Mouse (Mus musculus): ENCODE measurements around the gene Pip4k2a. TPM values are rescaled to one million over a fixed set of nuclear protein-coding genes. Genes with fewer than 3 reads are reported as not detected.

Gene Pip4k2a
- polyA plus RNA-seq, 1 experiment from 2014 or later = 8.8 TPM

DNA sequence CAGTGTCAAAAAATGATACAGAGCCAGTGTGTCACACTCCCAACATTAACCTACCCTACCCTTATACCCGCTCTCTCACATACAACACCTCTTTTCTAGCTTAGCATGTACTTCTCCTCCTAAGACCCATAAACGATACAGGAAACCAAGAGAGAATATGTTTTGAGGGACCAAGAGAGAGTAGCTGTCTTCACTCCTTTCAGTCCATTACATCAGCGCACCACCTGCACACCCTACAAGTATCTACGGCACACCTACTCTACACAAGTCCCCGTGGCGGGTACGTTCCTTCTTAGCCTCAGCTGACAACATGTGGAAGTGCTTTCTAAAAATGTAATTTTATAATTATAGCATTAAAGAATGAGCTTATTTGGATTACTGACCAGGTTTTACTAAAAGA is 40.5 kb downstream of the Pip4k2a start:
- H3K36me3 ChIP-seq (ENCODE audit: control insufficient read depth, insufficient read depth, low read length) = no peaks in the 10 kb centered on the region
- H3K4me1 ChIP-seq (ENCODE audit: control insufficient read depth, insufficient read depth, low read length) = peaks cover 39% of the 10 kb centered on the region
- 92% methylated on average over 7 of the region's 7 CpGs for WGBS
- H3K9me3 ChIP-seq (ENCODE audit: control insufficient read depth, low read length) = no peaks in the 10 kb centered on the region
- ATAC-seq (ENCODE audit: insufficient number of reproducible peaks, low FRiP score, low TSS enrichment, low read depth) = no peak
- no peak for DNase-seq (ENCODE audit: low spot score)
- H3K9ac ChIP-seq (ENCODE audit: low read length) = no peak overlapping the region
- no peak overlapping the region for H3K27ac ChIP-seq (replicated peaks; ENCODE audit: low read depth, low read length)
- no peaks in the 10 kb centered on the region for H3K27me3 ChIP-seq (ENCODE audit: control insufficient read depth, insufficient read depth, low read length)
- no peak overlapping the region for H3K4me2 ChIP-seq (ENCODE audit: low read depth, severe bottlenecking)
- H3K4me3 ChIP-seq (ENCODE audit: low read depth, low read length) = no peak overlapping the region

DNA sequence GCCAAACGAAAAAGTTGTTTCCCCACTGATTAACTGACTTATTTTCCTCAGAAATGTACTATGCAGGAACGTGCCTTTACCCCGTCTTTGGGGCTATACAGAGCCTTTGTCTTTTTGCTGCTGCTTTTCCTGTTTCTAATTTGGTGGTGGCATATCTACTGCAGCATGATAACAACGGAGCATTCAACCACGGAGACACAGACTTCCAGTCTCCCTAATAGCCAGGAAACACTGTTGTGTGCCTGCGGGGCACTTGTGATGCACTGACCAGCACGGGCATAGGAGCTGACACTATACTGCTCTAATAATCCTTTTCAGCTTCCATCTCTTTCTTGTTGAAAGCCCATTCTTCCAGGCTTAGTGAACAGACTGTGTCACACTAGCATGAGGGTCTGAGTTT is 41.0 kb downstream of the Pip4k2a start:
- ATAC-seq (ENCODE audit: insufficient number of reproducible peaks, low FRiP score, low TSS enrichment, low read depth) (no peak), DNase-seq (ENCODE audit: low spot score) (no peak)
- WGBS = 58% methylated on average over 7 of the region's 7 CpGs
- Histone ChIP-seq H3K4me1 (ENCODE audit: control insufficient read depth, insufficient read depth, low read length) (peaks cover 42% of the 10 kb centered on the region), H3K4me2 (ENCODE audit: low read depth, severe bottlenecking) (no peak overlapping the region), H3K9me3 (ENCODE audit: control insufficient read depth, low read length) (no peaks in the 10 kb centered on the region), H3K4me3 (ENCODE audit: low read depth, low read length) (no peak overlapping the region), H3K36me3 (ENCODE audit: control insufficient read depth, insufficient read depth, low read length) (no peaks in the 10 kb centered on the region), H3K27ac (replicated peaks; ENCODE audit: low read depth, low read length) (no peak overlapping the region), H3K9ac (ENCODE audit: low read length) (no peak overlapping the region), H3K27me3 (ENCODE audit: control insufficient read depth, insufficient read depth, low read length) (no peaks in the 10 kb centered on the region)

DNA sequence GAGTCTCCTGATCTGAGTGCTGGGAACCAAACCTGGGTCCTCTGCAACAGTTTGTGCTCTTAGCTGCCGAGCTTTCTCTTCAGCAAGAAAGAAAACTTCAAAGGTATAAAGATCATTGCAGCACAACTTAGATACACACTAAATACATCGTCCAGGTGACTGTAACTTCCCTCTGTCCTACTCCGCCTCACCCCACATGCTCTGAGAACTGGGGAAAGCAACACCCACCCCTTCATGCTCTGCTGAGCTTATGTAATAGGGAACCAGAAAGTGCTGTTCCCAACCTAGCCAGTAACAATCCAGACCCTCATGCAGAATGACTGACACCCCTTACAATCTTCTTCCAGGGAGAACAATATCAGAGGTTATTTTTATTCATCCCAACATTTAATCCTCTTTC is 41.5 kb downstream of the Pip4k2a start:
- no peaks in the 10 kb centered on the region for H3K9me3 ChIP-seq (ENCODE audit: control insufficient read depth, low read length)
- H3K4me2 ChIP-seq (ENCODE audit: low read depth, severe bottlenecking) = no peak overlapping the region
- no peak overlapping the region for H3K27ac ChIP-seq (replicated peaks; ENCODE audit: low read depth, low read length)
- WGBS = 90% methylated on average over 3 of the region's 3 CpGs
- H3K36me3 ChIP-seq (ENCODE audit: control insufficient read depth, insufficient read depth, low read length) = no peaks in the 10 kb centered on the region
- no peak for DNase-seq (ENCODE audit: low spot score)
- H3K4me1 ChIP-seq (ENCODE audit: control insufficient read depth, insufficient read depth, low read length) = peaks cover 42% of the 10 kb centered on the region
- H3K9ac ChIP-seq (ENCODE audit: low read length) = no peak overlapping the region
- H3K27me3 ChIP-seq (ENCODE audit: control insufficient read depth, insufficient read depth, low read length) = no peaks in the 10 kb centered on the region
- no peak for ATAC-seq (ENCODE audit: insufficient number of reproducible peaks, low FRiP score, low TSS enrichment, low read depth)
- H3K4me3 ChIP-seq (ENCODE audit: low read depth, low read length) = no peak overlapping the region

DNA sequence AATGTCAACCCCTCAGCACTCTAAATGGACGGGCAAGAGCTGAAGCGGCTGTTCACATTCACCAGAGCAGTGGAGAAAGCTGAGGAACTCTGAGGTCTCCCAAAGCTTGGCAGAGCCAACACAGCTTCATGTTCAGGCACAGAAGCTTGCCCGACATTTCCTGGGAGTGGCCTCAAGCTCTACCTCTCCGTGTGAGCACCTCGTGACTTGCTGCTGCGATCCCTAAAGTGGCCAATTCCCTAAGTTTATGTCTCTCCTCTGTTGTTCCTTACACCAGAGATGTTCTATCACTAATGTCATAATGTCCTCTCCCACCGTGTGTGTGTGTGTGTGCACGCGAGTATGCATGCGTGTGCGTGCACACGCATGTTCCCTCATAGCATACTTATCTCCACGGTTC is 42.3 kb downstream of the Pip4k2a start:
- H3K36me3 ChIP-seq (ENCODE audit: control insufficient read depth, insufficient read depth, low read length) = no peaks in the 10 kb centered on the region
- no peak for ATAC-seq (ENCODE audit: insufficient number of reproducible peaks, low FRiP score, low TSS enrichment, low read depth)
- H3K4me1 ChIP-seq (ENCODE audit: control insufficient read depth, insufficient read depth, low read length) = peaks cover 34% of the 10 kb centered on the region
- H3K4me3 ChIP-seq (ENCODE audit: low read depth, low read length) = no peak overlapping the region
- 90% methylated on average over 13 of the region's 13 CpGs for WGBS
- H3K9me3 ChIP-seq (ENCODE audit: control insufficient read depth, low read length) = no peaks in the 10 kb centered on the region
- no peak overlapping the region for H3K4me2 ChIP-seq (ENCODE audit: low read depth, severe bottlenecking)
- H3K27ac ChIP-seq (replicated peaks; ENCODE audit: low read depth, low read length) = no peak overlapping the region
- no peak overlapping the region for H3K9ac ChIP-seq (ENCODE audit: low read length)
- H3K27me3 ChIP-seq (ENCODE audit: control insufficient read depth, insufficient read depth, low read length) = no peaks in the 10 kb centered on the region
- no peak for DNase-seq (ENCODE audit: low spot score)

DNA sequence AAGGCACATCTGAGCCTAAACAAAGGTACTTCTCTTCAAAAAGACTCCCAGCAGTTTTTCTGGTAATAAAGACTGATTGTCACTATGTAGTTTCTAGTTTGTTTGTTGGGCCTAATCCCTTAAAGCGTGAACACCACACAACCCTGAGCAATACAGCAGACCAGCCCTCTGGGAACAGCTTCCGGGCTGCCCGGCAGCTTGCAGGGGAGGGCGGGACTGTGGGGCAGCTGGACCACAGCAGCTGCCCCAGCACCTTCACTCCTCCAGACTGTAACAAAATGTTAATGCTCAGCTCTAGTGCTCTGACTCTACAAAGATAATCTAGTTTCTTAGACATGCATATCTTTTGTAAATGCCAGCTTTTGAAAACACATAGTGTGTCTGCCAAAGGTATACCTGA is 42.9 kb downstream of the Pip4k2a start:
- Histone ChIP-seq H3K36me3 (ENCODE audit: control insufficient read depth, insufficient read depth, low read length) (no peaks in the 10 kb centered on the region), H3K4me1 (ENCODE audit: control insufficient read depth, insufficient read depth, low read length) (peaks cover 30% of the 10 kb centered on the region), H3K9me3 (ENCODE audit: control insufficient read depth, low read length) (no peaks in the 10 kb centered on the region), H3K9ac (ENCODE audit: low read length) (no peak overlapping the region), H3K27ac (replicated peaks; ENCODE audit: low read depth, low read length) (no peak overlapping the region), H3K4me2 (ENCODE audit: low read depth, severe bottlenecking) (no peak overlapping the region), H3K4me3 (ENCODE audit: low read depth, low read length) (no peak overlapping the region), H3K27me3 (ENCODE audit: control insufficient read depth, insufficient read depth, low read length) (no peaks in the 10 kb centered on the region)
- DNase-seq (ENCODE audit: low spot score) (no peak), ATAC-seq (ENCODE audit: insufficient number of reproducible peaks, low FRiP score, low TSS enrichment, low read depth) (no peak)
- 24% methylated on average over 4 of the region's 4 CpGs for WGBS

DNA sequence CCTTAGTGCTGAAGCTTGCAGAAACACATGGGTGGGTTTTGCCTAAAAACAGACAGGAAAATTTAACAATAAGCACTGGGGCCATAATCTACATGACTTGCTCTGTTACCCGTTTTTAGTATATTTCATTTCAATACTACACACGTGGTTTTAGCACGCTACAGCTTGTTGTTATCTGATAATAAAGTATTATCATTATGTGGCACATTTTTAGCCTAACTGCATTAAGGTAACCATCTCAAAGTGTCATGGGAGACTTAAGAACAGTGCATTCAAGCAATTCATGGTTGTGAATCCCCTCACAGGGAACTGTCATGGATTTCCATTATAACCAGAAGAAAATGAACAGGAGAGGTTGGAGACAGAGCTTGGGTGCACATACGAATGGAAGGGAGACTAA is 43.5 kb downstream of the Pip4k2a start:
- DNase-seq (ENCODE audit: low spot score) (no peak), ATAC-seq (ENCODE audit: insufficient number of reproducible peaks, low FRiP score, low TSS enrichment, low read depth) (no peak)
- no peak overlapping the region for H3K4me2 ChIP-seq (ENCODE audit: low read depth, severe bottlenecking)
- H3K4me3 ChIP-seq (ENCODE audit: low read depth, low read length) = no peak overlapping the region
- no peaks in the 10 kb centered on the region for H3K27me3 ChIP-seq (ENCODE audit: control insufficient read depth, insufficient read depth, low read length)
- H3K9ac ChIP-seq (ENCODE audit: low read length) = no peak overlapping the region
- H3K36me3 ChIP-seq (ENCODE audit: control insufficient read depth, insufficient read depth, low read length) = no peaks in the 10 kb centered on the region
- H3K27ac ChIP-seq (replicated peaks; ENCODE audit: low read depth, low read length) = no peak overlapping the region
- peaks cover 30% of the 10 kb centered on the region for H3K4me1 ChIP-seq (ENCODE audit: control insufficient read depth, insufficient read depth, low read length)
- H3K9me3 ChIP-seq (ENCODE audit: control insufficient read depth, low read length) = no peaks in the 10 kb centered on the region
- WGBS = 78% methylated on average over 4 of the region's 4 CpGs

DNA sequence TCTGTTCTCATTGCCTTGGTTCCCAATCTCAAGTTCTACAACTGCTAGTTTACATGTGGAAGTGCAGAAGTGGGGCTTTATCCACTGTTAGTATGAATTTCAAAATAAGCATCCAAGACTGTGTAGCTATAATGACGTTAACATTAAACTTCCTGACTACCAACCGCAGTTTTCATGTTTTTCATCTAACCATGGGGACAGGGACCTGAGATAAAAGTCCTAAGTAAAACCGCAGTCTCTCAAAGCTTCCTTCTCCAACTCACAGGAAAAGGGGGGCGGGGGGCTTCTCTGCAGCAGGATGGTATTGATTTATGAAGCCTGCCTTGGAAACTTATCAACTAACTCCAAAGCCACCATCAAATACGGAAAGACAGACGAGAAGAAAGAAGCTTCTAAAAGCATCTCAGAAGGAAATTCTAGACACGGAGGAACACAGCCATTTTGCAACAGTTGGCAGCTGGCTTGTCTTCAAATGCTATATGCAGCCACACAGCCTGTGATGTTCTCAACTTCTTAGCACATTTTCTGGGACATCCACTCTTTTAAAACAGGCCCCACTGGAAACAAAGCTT is 45.7 kb downstream of the Pip4k2a start:
- WGBS = 41% methylated on average over 7 of the region's 7 CpGs
- no peaks in the 10 kb centered on the region for H3K36me3 ChIP-seq (ENCODE audit: control insufficient read depth, insufficient read depth, low read length)
- H3K4me1 ChIP-seq (ENCODE audit: control insufficient read depth, insufficient read depth, low read length) = peaks cover 33% of the 10 kb centered on the region
- no peaks in the 10 kb centered on the region for H3K9me3 ChIP-seq (ENCODE audit: control insufficient read depth, low read length)
- H3K9ac ChIP-seq (ENCODE audit: low read length) = no peak overlapping the region
- H3K27ac ChIP-seq (replicated peaks; ENCODE audit: low read depth, low read length) = no peak overlapping the region
- ATAC-seq (ENCODE audit: insufficient number of reproducible peaks, low FRiP score, low TSS enrichment, low read depth) (no peak), DNase-seq (ENCODE audit: low spot score) (no peak)
- no peak overlapping the region for H3K4me2 ChIP-seq (ENCODE audit: low read depth, severe bottlenecking)
- no peaks in the 10 kb centered on the region for H3K27me3 ChIP-seq (ENCODE audit: control insufficient read depth, insufficient read depth, low read length)
- no peak overlapping the region for H3K4me3 ChIP-seq (ENCODE audit: low read depth, low read length)

DNA sequence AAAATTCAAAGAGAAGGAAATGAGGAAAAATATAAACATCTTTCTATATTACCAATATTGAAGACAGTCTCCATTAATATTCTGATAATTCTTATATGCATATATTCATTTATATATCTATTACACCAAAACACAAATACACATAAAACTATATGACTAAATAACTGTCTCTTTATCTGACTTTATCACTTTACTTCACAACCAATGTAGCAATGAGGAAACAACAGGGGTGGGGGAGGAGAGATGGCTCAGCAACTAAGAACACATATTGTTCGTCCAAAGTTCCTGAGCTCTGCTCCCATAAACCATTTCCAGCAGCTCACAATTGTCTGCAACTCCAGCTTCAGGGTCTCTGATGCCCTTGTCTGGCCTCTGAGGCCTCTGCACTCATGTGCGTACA is 47.2 kb downstream of the Pip4k2a start:
- H3K4me1 ChIP-seq (ENCODE audit: control insufficient read depth, insufficient read depth, low read length) = peaks cover 37% of the 10 kb centered on the region

DNA sequence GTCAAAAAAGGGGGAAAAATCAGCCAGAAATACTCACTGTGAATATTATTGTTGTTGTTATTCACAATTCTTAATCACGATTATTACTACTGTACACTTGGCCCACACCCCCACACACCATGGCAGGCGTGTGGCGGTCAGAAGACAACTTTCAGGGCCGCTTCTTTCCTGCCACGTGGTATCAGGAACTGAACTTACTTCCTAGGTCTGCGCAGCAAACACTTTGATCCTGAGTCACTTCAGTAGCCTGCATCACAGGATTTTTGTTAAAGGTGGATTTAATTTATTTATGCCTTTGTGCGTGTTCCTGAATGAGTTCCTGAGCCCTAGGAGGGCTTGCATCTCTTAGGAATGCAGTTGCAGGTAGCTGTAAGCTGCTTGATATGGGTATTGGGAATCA is 49.2 kb downstream of the Pip4k2a start:
- Histone ChIP-seq H3K36me3 (ENCODE audit: control insufficient read depth, insufficient read depth, low read length) (no peaks in the 10 kb centered on the region), H3K4me1 (ENCODE audit: control insufficient read depth, insufficient read depth, low read length) (peaks cover 27% of the 10 kb centered on the region), H3K9ac (ENCODE audit: low read length) (no peak overlapping the region), H3K27me3 (ENCODE audit: control insufficient read depth, insufficient read depth, low read length) (no peaks in the 10 kb centered on the region), H3K4me2 (ENCODE audit: low read depth, severe bottlenecking) (no peak overlapping the region), H3K9me3 (ENCODE audit: control insufficient read depth, low read length) (no peaks in the 10 kb centered on the region), H3K4me3 (ENCODE audit: low read depth, low read length) (no peak overlapping the region), H3K27ac (replicated peaks; ENCODE audit: low read depth, low read length) (no peak overlapping the region)
- no peak for ATAC-seq (ENCODE audit: insufficient number of reproducible peaks, low FRiP score, low TSS enrichment, low read depth)
- 58% methylated on average over 7 of the region's 7 CpGs for WGBS
- DNase-seq (ENCODE audit: low spot score) = no peak

More for the DNA sequence above, 47.2 kb downstream of the Pip4k2a start:
- no peaks in the 10 kb centered on the region for H3K36me3 ChIP-seq (ENCODE audit: control insufficient read depth, insufficient read depth, low read length)
- ATAC-seq (ENCODE audit: insufficient number of reproducible peaks, low FRiP score, low TSS enrichment, low read depth) = no peak
- 74% methylated on average over 2 of the region's 2 CpGs for WGBS
- no peak overlapping the region for H3K4me2 ChIP-seq (ENCODE audit: low read depth, severe bottlenecking)
- no peak overlapping the region for H3K4me3 ChIP-seq (ENCODE audit: low read depth, low read length)
- H3K27ac ChIP-seq (replicated peaks; ENCODE audit: low read depth, low read length) = no peak overlapping the region
- no peaks in the 10 kb centered on the region for H3K27me3 ChIP-seq (ENCODE audit: control insufficient read depth, insufficient read depth, low read length)
- no peak for DNase-seq (ENCODE audit: low spot score)
- no peak overlapping the region for H3K9ac ChIP-seq (ENCODE audit: low read length)
- H3K9me3 ChIP-seq (ENCODE audit: control insufficient read depth, low read length) = no peaks in the 10 kb centered on the region

Measured in limb, embryonic 11.5 days (tissue).